Mouse (Mus musculus) embryonic facial prominence, embryonic 14.5 days (tissue): ENCODE measurements at regions not wholly inside any gene's neighbourhood (a gene's known extent, or its start where the extent isn't known, plus 50 kb on each side); places are given as distances from the start of the nearest gene placed in this dataset.

Experiments used
- ATAC-seq: fragments of 200-750 bp; cut with Nextera tagmentation; 2 replicates; pipeline ENCODE4 v1.8.0; 2017; ENCODE audit warnings: low read depth, moderate number of reproducible peaks, moderate TSS enrichment
- DNase-seq: peaks from one replicate; pipeline ENCODE4 v3.0.0-alpha.2; 2015; ENCODE audit warnings: low spot score
- H3K27ac ChIP-seq: fragments of 300-500 bp; sonication (generic); replicated peaks from 2 replicates; pipeline ENCODE4 v1.5.1; 2014; ENCODE audit warnings: low read depth, mild to moderate bottlenecking, low read length, moderate library complexity
- H3K27me3 ChIP-seq: fragments of 300-500 bp; sonication (generic); replicated peaks from 2 replicates; pipeline ENCODE4 v1.6.1; 2014; ENCODE audit warnings: low read length; ENCODE audit not compliant: control insufficient read depth, insufficient read depth
- H3K36me3 ChIP-seq: fragments of 300-500 bp; sonication (generic); 2 replicates; pipeline ENCODE4 v1.6.1; 2014; ENCODE audit warnings: low read length, mixed read lengths; ENCODE audit not compliant: control insufficient read depth, insufficient read depth
- H3K4me1 ChIP-seq: fragments of 300-500 bp; sonication (generic); 2 replicates; pipeline ENCODE4 v1.6.1; 2014; ENCODE audit warnings: antibody characterized with exemption, low read length; ENCODE audit not compliant: control insufficient read depth, insufficient read depth
- H3K4me2 ChIP-seq: fragments of 300-500 bp; sonication (generic); 2 replicates; pipeline ENCODE4 v1.6.1; 2014; ENCODE audit warnings: low read depth, mild to moderate bottlenecking, low read length, moderate library complexity, mixed read lengths
- H3K4me3 ChIP-seq: fragments of 300-500 bp; sonication (generic); 2 replicates; pipeline ENCODE4 v1.5.1; 2014; ENCODE audit warnings: low read depth, mild to moderate bottlenecking, low read length
- H3K9ac ChIP-seq: fragments of 300-500 bp; sonication (generic); 2 replicates; pipeline ENCODE4 v1.6.1; 2014; ENCODE audit warnings: low read depth, mild to moderate bottlenecking, low read length, moderate library complexity, mixed read lengths
- H3K9me3 ChIP-seq: fragments of 300-500 bp; sonication (generic); 2 replicates; pipeline ENCODE4 v1.6.1; 2016; ENCODE audit warnings: low read length; ENCODE audit not compliant: control insufficient read depth
- WGBS: fragments of 180-500 bp; shearing (Covaris S2); extraction: QIAGEN DNeasy Blood & Tissue Kit; methylation state at CpG from one replicate; pipeline ENCODE4 v1.1.7; 2014; 5-methylcytosine and 5-hydroxymethylcytosine counted together

GRCm38 (mm10) chr6:126588761-126589160 is 53.5 kb upstream of the Kcna5 start:
- Histone ChIP-seq H3K4me2 (no peak overlapping the region), H3K4me1 (no peaks in the 10 kb centered on the region; the same call in 1 of the 2 replicates), H3K9ac (no peak overlapping the region), H3K27me3 (no peaks in the 10 kb centered on the region), H3K36me3 (no peaks in the 10 kb centered on the region), H3K4me3 (no peak overlapping the region), H3K27ac (no peak overlapping the region), H3K9me3 (no peaks in the 10 kb centered on the region)
- ATAC-seq = no peak
- no peak for DNase-seq
- WGBS = 82% methylated on average over 5 of the region's 5 CpGs

DNA sequence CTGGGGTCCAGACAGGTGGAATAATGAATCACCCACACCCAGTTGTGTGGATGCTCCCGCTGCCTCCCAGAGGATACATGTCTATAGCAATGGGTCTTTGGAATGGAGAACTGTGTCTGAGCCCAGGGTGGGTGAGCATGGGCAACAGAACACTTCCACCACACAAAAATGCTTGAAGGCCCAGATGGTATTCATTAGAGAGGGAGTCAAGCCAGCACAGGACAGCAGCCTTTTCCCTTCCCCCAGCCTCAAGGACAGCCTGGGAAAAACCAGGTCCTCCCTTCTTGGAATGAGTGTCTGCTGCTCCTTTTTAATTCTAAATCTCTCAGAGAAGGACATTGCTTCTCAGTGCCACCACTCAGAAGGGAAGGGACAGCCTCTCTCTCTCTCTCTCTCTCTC is 52.3 kb upstream of the Kcna5 start:
- no peak for ATAC-seq
- Histone ChIP-seq H3K36me3 (no peaks in the 10 kb centered on the region), H3K27me3 (no peaks in the 10 kb centered on the region), H3K9me3 (no peaks in the 10 kb centered on the region), H3K4me1 (no peaks in the 10 kb centered on the region; the same call in 1 of the 2 replicates), H3K9ac (no peak overlapping the region), H3K27ac (no peak overlapping the region), H3K4me3 (no peak overlapping the region), H3K4me2 (no peak overlapping the region)
- DNase-seq = peak; percentile 36
- WGBS = 82% methylated on average over 1 of the region's 1 CpGs

- no peak overlapping the region for H3K4me3 ChIP-seq
- peak; percentile 63 for DNase-seq
- H3K9ac ChIP-seq = no peak overlapping the region
- no peak overlapping the region for H3K27ac ChIP-seq
- H3K4me2 ChIP-seq = no peak overlapping the region
- peak; percentile 33; the same call in 1 of the 2 replicates for ATAC-seq
- H3K4me1 ChIP-seq = no peaks in the 10 kb centered on the region; the same call in 1 of the 2 replicates
- no peaks in the 10 kb centered on the region for H3K9me3 ChIP-seq
- WGBS = 54% methylated on average over 6 of the region's 7 CpGs
- no peaks in the 10 kb centered on the region for H3K27me3 ChIP-seq
- H3K36me3 ChIP-seq = no peaks in the 10 kb centered on the region
Observed at GRCm38 (mm10) chr6:126585813-126586212, 50.6 kb upstream of the Kcna5 start.
